Mouse (Mus musculus) urinary bladder, postnatal 10 days (tissue): Measurements from ENCODE around the gene Smurf1.

ENCODE experiments used
- DNase-seq: peaks from one replicate; pipeline ENCODE4 v3.0.0; 2022; ENCODE audit warnings: low spot score

Gene Smurf1

GRCm38 (mm10) chr5:144870782-144871181 is 94.9 kb downstream of the Smurf1 start:
- no peak for DNase-seq

- no peak for DNase-seq
Observed at GRCm38 (mm10) chr5:144869466-144869865, 96.2 kb downstream of the Smurf1 start.

DNA sequence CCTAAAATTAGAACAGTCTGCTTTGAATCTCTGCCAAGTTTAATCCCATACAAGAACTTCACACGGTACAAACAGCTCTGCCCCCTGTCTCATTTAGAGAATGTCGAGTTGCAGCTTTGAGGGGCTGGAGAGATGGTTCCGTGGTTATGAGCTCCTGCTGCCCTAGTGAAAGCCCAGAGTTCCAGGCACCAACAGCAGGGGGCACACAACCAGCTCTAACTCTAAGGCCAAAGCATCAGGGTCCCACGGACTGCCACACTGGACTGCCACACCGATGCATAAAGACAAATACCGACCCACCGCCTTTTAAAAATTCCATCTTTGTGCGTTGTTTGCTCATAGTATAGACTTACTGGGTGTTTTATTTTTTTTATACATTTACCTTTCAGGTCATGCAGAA is 98.7 kb downstream of the Smurf1 start:
- no peak for DNase-seq

DNA sequence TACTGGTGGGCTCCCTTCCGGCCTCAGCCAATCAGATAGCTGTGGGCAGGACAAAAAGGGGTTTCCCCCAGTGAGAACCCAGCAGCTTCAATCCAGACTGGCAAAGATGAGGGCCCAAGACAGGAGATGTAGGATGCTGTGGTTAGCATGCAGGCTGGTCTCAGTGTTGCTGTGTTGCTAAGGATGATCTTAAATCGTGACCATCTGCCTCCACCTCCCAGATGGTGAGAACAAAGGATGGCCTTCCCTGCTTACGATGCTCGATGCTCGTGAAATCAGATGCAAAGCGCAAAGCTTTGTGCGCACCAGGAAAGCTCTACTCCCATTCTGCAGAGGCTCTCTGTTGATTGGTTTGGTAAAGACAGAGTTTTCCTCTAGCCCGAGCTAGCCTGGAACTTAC is 104.7 kb downstream of the Smurf1 start:
- DNase-seq, result no peak

DNA sequence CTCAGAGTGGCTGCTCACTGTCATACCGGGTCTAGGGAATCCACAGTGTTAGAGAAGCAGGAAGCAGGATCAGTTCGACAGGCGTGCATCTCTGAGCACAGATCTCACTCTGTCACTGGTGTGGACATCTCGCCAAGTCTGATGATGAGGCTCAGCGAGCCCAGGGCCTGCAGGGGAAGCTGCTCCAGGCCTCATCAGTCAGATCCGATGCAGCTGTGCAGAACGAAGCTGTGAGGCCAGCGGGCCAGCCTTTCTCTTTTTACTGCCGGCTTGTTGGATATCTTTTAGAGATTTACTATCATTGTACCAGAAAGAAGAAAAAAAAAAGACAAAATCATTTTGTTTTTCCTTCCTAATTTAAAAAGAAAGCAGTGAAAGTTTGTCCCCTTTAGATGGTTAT is 106.4 kb downstream of the Smurf1 start:
- DNase-seq, result no peak

DNA sequence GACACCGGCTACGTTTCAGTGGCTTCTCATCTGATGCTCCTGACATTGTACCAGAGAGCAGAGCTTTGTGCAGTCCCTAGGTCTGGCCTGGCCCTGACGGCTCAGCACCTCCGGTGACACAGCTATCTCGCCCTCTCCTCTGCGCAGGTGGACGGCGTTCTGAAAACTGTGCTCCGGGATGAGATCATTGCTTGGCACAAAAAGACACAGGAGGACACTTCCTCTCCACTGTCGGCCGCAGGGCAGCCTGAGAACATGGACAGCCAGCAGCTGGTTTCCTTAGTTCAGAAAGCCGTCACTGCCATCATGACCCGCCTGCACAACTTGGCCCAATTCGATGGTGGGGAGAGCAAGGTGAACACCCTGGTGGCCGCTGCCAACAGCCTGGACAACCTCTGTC is 107.1 kb downstream of the Smurf1 start:
- DNase-seq, result no peak

DNA sequence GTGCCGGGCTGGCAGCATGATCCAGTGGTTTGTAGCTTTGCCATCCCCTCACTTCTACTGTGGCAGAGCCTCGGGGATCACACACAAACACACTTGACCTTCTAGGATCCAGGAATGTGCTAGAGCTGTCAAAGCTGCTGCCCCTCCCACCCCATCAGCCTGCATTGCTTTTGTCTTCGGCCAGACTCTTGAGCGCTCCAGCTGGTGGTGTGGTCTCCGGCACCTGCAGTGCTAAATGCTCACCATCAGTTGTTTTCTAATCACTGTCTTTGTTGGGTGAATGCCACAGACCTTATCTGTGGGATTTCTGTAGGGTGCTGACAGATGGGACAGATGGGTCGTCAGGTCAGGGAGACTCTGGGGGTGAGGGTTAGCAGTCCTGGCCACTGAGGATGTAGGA is 109.7 kb downstream of the Smurf1 start:
- DNase-seq, result no peak

- DNase-seq, result no peak
Observed at GRCm38 (mm10) chr5:144853931-144854330, 111.7 kb downstream of the Smurf1 start.

- no peak for DNase-seq
Observed at GRCm38 (mm10) chr5:144851820-144852219, 113.8 kb downstream of the Smurf1 start.

GRCm38 (mm10) chr5:144849932-144850331 is 115.7 kb downstream of the Smurf1 start:
- DNase-seq, result no peak

- no peak for DNase-seq
Observed at GRCm38 (mm10) chr5:144848735-144849134, 116.9 kb downstream of the Smurf1 start.

DNA sequence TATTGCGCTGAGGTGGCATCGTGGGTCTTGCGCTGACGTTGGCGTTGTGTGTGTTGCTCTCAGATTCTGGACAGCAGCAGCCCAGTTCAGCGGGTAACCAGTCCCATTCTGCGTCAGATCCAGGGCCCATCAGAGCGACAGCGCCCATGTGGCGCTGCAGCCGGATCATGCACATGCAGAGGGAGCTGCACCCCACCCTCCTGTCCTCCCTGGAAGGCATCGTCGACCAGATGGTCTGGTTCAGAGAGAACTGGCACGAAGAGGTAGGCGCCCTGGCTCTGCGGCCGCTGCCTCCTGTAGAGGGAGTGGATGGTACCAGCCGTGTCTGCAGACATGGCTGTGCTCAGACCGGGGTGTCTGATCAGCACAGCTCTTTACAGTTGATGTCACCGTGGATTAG is 120.3 kb downstream of the Smurf1 start:
- no peak for DNase-seq

- no peak for DNase-seq
Observed at GRCm38 (mm10) chr5:144836100-144836499, 129.5 kb downstream of the Smurf1 start.

DNA sequence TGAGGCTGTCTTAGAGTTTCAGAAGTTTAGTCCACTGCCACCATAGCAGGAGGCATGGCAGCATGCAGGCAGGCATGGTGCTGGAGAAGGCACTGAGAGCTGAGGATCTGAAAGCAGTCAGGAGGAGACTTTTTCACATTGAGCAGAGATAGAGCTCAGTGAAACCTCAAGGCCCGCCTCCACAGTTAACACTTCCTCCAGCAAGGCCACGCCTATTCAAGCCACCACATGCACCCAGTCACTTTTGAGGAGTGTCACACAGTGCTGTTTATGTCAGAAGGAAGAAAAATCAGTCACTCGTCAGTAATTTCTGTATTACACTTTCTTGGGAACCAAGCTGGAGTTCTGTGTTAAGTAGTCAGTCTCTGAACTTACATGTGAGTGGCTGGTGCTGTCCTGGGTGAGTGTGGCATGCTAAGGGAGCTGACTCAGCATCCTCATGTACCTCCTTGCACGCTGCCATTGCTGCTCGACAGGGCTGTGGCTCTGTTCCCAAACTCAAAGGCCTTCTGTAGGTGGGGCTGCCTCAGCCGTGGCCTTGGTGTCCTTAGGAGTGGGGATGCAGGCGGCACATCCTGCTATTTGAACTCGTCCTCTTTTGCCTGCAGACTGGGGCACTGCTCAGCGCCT is 133.7 kb downstream of the Smurf1 start:
- no peak for DNase-seq

GRCm38 (mm10) chr5:144829631-144830030 is 136.0 kb downstream of the Smurf1 start:
- no peak for DNase-seq

DNA sequence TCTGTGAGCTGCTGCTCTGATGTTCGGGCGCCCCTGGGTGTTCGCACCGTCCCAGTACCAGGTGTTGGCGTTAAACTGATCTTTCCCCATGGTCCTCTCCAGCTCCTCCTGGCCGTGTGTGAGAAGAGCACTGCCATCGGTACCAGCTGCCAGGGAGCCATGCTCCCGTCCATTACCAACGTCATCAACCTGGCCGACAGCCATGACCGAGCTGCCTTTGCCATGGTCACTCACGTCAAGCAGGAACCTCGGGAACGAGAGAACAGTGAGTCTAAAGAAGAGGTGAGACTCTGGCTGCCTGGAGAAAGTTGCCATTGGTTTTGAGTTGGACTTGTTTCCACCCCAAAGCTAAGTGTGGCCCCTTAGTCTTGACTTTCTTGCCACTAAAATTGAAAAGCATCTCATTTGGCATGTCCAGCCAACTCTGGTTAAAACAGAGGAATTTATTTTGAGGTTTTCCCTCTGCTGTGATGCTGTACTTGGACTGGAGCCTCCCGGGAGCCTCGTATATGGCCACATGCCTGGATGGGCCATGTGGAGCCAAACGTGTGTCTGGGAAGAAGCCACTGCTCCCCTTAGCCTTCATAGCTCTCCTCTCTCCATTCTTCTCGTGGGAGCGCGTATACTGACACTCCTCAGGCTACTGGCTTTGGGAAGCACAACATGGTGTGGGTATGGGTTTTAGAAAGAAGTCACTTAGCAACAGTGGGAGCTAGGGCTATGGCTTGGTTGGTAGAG is 137.1 kb downstream of the Smurf1 start:
- DNase-seq, result no peak
